Mouse (Mus musculus) neural tube, embryonic 11.5 days (tissue): ENCODE data around the gene Ccdc81. TPM values are rescaled to one million over a fixed set of nuclear protein-coding genes. Genes with fewer than 3 reads are reported as not detected.

Experiments
- ATAC-seq: fragments of 200-750 bp; cut with Nextera tagmentation; 2 replicates; pipeline ENCODE4 v1.8.0; 2017; ENCODE audit warnings: moderate number of reproducible peaks, mild to moderate bottlenecking, moderate TSS enrichment, moderate library complexity; ENCODE audit not compliant: insufficient read depth, low FRiP score, low TSS enrichment
- DNase-seq: peaks from one replicate; pipeline ENCODE4 v3.0.0-alpha.2; 2015; ENCODE audit warnings: low spot score
- H3K27ac ChIP-seq: fragments of 300-500 bp; sonication (generic); 2 replicates; pipeline ENCODE4 v1.5.1; 2014; ENCODE audit warnings: low read depth, mild to moderate bottlenecking, low read length
- H3K27me3 ChIP-seq: fragments of 300-500 bp; sonication (generic); 2 replicates; pipeline ENCODE4 v1.6.1; 2014; ENCODE audit warnings: mild to moderate bottlenecking, low read length, mixed read lengths; ENCODE audit not compliant: control insufficient read depth, insufficient read depth
- H3K36me3 ChIP-seq: fragments of 300-500 bp; sonication (generic); 2 replicates; pipeline ENCODE4 v1.6.1; 2014; ENCODE audit warnings: mild to moderate bottlenecking, low read length, moderate library complexity, mixed read lengths; ENCODE audit not compliant: control insufficient read depth, insufficient read depth
- H3K4me1 ChIP-seq: fragments of 300-500 bp; sonication (generic); 2 replicates; pipeline ENCODE4 v1.6.1; 2014; ENCODE audit warnings: low read length, mixed read lengths; ENCODE audit not compliant: control insufficient read depth, insufficient read depth
- H3K4me2 ChIP-seq: fragments of 300-500 bp; sonication (generic); 2 replicates; pipeline ENCODE4 v1.6.1; 2014; ENCODE audit warnings: low read depth, mild to moderate bottlenecking, moderate library complexity
- H3K4me3 ChIP-seq: fragments of 300-500 bp; sonication (generic); 2 replicates; pipeline ENCODE4 v1.5.1; 2014; ENCODE audit warnings: low read depth, low read length
- H3K9ac ChIP-seq: fragments of 300-500 bp; sonication (generic); 2 replicates; pipeline ENCODE4 v1.6.1; 2014; ENCODE audit warnings: mild to moderate bottlenecking, low read length
- H3K9me3 ChIP-seq: fragments of 300-500 bp; sonication (generic); 2 replicates; pipeline ENCODE4 v1.6.1; 2016; ENCODE audit warnings: low read length; ENCODE audit not compliant: control insufficient read depth
- WGBS: fragments of 180-500 bp; shearing (Covaris S2); extraction: QIAGEN DNeasy Blood & Tissue Kit; methylation state at CpG from one replicate; pipeline ENCODE4 v1.1.7; 2014; 5-methylcytosine and 5-hydroxymethylcytosine counted together
- polyA plus RNA-seq: library from polyadenylated mRNA; unstranded; fragments of >200 nt; fragmentation: Nextera tagmentation; extraction: Ambion mirVana; gene quantifications from 2 replicates; pipeline ENCODE4 v1.2.1, GENCODE M21; 2014

Gene Ccdc81
- polyA plus RNA-seq, 1 experiment from 2014 or later, result not detected

GRCm38 (mm10) chr7:89836676-89837075 is 66.8 kb downstream of the Ccdc81 start:
- H3K36me3 ChIP-seq, result no peaks in the 10 kb centered on the region
- H3K4me2 ChIP-seq, result no peak overlapping the region
- ATAC-seq (no peak), DNase-seq (no peak)
- H3K27ac ChIP-seq, result no peak overlapping the region
- no peaks in the 10 kb centered on the region for H3K4me1 ChIP-seq
- H3K4me3 ChIP-seq, result no peak overlapping the region
- no peaks in the 10 kb centered on the region for H3K27me3 ChIP-seq
- WGBS, result 94% methylated on average over 7 of the region's 7 CpGs
- H3K9ac ChIP-seq, result no peak overlapping the region
- H3K9me3 ChIP-seq, result no peaks in the 10 kb centered on the region

- DNase-seq (no peak), ATAC-seq (no peak)
- no peak overlapping the region for H3K4me3 ChIP-seq
- H3K4me1 ChIP-seq, result no peaks in the 10 kb centered on the region
- H3K9ac ChIP-seq, result no peak overlapping the region
- no peaks in the 10 kb centered on the region for H3K9me3 ChIP-seq
- 82% methylated on average over 8 of the region's 8 CpGs for WGBS
- H3K27me3 ChIP-seq, result no peaks in the 10 kb centered on the region
- H3K4me2 ChIP-seq, result no peak overlapping the region
- no peaks in the 10 kb centered on the region for H3K36me3 ChIP-seq
- no peak overlapping the region for H3K27ac ChIP-seq
These were observed 67.9 kb downstream of the Ccdc81 start for GRCm38 (mm10) chr7:89835566-89835965.

- Histone ChIP-seq H3K27me3 (no peaks in the 10 kb centered on the region), H3K36me3 (no peaks in the 10 kb centered on the region), H3K4me3 (no peak overlapping the region), H3K9me3 (no peaks in the 10 kb centered on the region), H3K27ac (no peak overlapping the region), H3K4me2 (no peak overlapping the region), H3K4me1 (no peaks in the 10 kb centered on the region), H3K9ac (no peak overlapping the region)
- ATAC-seq, result no peak
- DNase-seq, result no peak
- WGBS, result 91% methylated on average over 8 of the region's 8 CpGs
These were observed 69.9 kb downstream of the Ccdc81 start for GRCm38 (mm10) chr7:89833521-89833920.

- no peaks in the 10 kb centered on the region for H3K36me3 ChIP-seq
- H3K27ac ChIP-seq, result no peak overlapping the region
- DNase-seq, result peak; percentile 40
- no peak for ATAC-seq
- no peaks in the 10 kb centered on the region for H3K27me3 ChIP-seq
- 62% methylated on average over 7 of the region's 7 CpGs for WGBS
- no peaks in the 10 kb centered on the region for H3K4me1 ChIP-seq
- H3K4me3 ChIP-seq, result no peak overlapping the region
- no peak overlapping the region for H3K9ac ChIP-seq
- no peaks in the 10 kb centered on the region for H3K9me3 ChIP-seq
- no peak overlapping the region for H3K4me2 ChIP-seq
These were observed 74.2 kb downstream of the Ccdc81 start for GRCm38 (mm10) chr7:89829201-89829600.

- H3K4me3 ChIP-seq, result no peak overlapping the region
- no peak overlapping the region for H3K4me2 ChIP-seq
- 80% methylated on average over 4 of the region's 4 CpGs for WGBS
- H3K27me3 ChIP-seq, result no peaks in the 10 kb centered on the region
- no peak overlapping the region for H3K9ac ChIP-seq
- H3K9me3 ChIP-seq, result no peaks in the 10 kb centered on the region
- no peak for ATAC-seq
- H3K36me3 ChIP-seq, result no peaks in the 10 kb centered on the region
- H3K27ac ChIP-seq, result no peak overlapping the region
- DNase-seq, result no peak
- no peaks in the 10 kb centered on the region for H3K4me1 ChIP-seq
These were observed 74.9 kb downstream of the Ccdc81 start for GRCm38 (mm10) chr7:89828436-89829065.

Other genes starting within 250 kb of the Ccdc81 start
- gene Hikeshi, start 37.6 kb upstream of the Ccdc81 start, polyA plus RNA-seq, result 133 and 140 TPM in 2 replicates
- gene Eed, start 77.4 kb upstream of the Ccdc81 start, polyA plus RNA-seq, result 72.8 and 76.5 TPM in 2 replicates
- gene Picalm, start 226.6 kb upstream of the Ccdc81 start, polyA plus RNA-seq, result 37.5 and 39.1 TPM in 2 replicates